Mouse (Mus musculus) cortical plate, adult 2 months (tissue): Measurements from ENCODE around the gene Sdc1. TPM values are rescaled to one million over a fixed set of nuclear protein-coding genes. Genes with fewer than 3 reads are reported as not detected.

Source experiments
- H3K27ac ChIP-seq: fragments of 200-500 bp; 2 replicates; pipeline ENCODE4 v1.5.1; 2012; ENCODE audit warnings: low read length, control low read depth, inconsistent platforms; ENCODE audit not compliant: insufficient read depth
- H3K4me1 ChIP-seq: fragments of 200-500 bp; 2 replicates; pipeline ENCODE4 v1.6.1; 2011; ENCODE audit warnings: low read length; ENCODE audit not compliant: control insufficient read depth, insufficient read depth
- H3K4me3 ChIP-seq: fragments of 200-500 bp; 2 replicates; pipeline ENCODE4 v1.5.1; 2011; ENCODE audit warnings: mild to moderate bottlenecking, low read length, control low read depth; ENCODE audit not compliant: insufficient read depth
- CTCF ChIP-seq: fragments of 200-500 bp; IDR thresholded peaks from 2 replicates; pipeline ENCODE4 v1.5.1; 2011; ENCODE audit warnings: mild to moderate bottlenecking, control low read depth, low read length; ENCODE audit not compliant: insufficient read depth; ENCODE audit errors: extremely low read depth
- POLR2A ChIP-seq: fragments of 200-500 bp; IDR thresholded peaks from 2 replicates; pipeline ENCODE4 v1.6.1; 2011; ENCODE audit warnings: mild to moderate bottlenecking, low read length, control low read depth; ENCODE audit not compliant: insufficient read depth; ENCODE audit errors: extremely low read depth
- polyA plus RNA-seq: library from polyadenylated mRNA; depleted of rRNA; stranded (reverse); fragments of >200 nt; gene quantifications from 2 replicates; pipeline ENCODE4 v1.2.3, GENCODE M21; 2012

Sdc1 gene
- polyA plus RNA-seq, 1 experiment = 1.7 TPM

GRCm38 (mm10) chr12:8793410-8794051, 22.4 kb downstream of the Sdc1 start:
- TF ChIP-seq CTCF (no peak), POLR2A (no peak)
- Histone ChIP-seq H3K4me1 (no peaks in the 10 kb centered on the region), H3K27ac (no peak overlapping the region), H3K4me3 (no peak overlapping the region)

GRCm38 (mm10) chr12:8797936-8798335, 26.8 kb downstream of the Sdc1 start:
- Histone ChIP-seq H3K4me3 (no peak overlapping the region), H3K27ac (no peak overlapping the region), H3K4me1 (no peaks in the 10 kb centered on the region)
- TF ChIP-seq CTCF = no peak
- no peak for TF ChIP-seq POLR2A

GRCm38 (mm10) chr12:8798486-8799020, 27.4 kb downstream of the Sdc1 start:
- Histone ChIP-seq H3K4me1 (no peaks in the 10 kb centered on the region), H3K4me3 (no peak overlapping the region), H3K27ac (no peak overlapping the region)
- TF ChIP-seq POLR2A (no peak), CTCF (no peak)

GRCm38 (mm10) chr12:8803421-8804076, 32.4 kb downstream of the Sdc1 start:
- no peaks in the 10 kb centered on the region for H3K4me1 ChIP-seq
- no peak for TF ChIP-seq CTCF
- TF ChIP-seq POLR2A = no peak
- H3K27ac ChIP-seq = no peak overlapping the region
- no peak overlapping the region for H3K4me3 ChIP-seq

- Histone ChIP-seq H3K4me3 (no peak overlapping the region), H3K27ac (no peak overlapping the region), H3K4me1 (no peaks in the 10 kb centered on the region)
- no peak for TF ChIP-seq CTCF
- TF ChIP-seq POLR2A = no peak
Measured at GRCm38 (mm10) chr12:8804077-8804456, 32.9 kb downstream of the Sdc1 start.

GRCm38 (mm10) chr12:8804934-8805722, 34.0 kb downstream of the Sdc1 start:
- Histone ChIP-seq H3K4me3 (no peak overlapping the region), H3K27ac (no peak overlapping the region), H3K4me1 (no peaks in the 10 kb centered on the region)
- TF ChIP-seq POLR2A (no peak), CTCF (no peak)

GRCm38 (mm10) chr12:8809086-8809485, 38.0 kb downstream of the Sdc1 start:
- Histone ChIP-seq H3K4me3 (no peak overlapping the region), H3K27ac (no peak overlapping the region), H3K4me1 (no peaks in the 10 kb centered on the region)
- TF ChIP-seq CTCF = no peak
- no peak for TF ChIP-seq POLR2A

- H3K4me1 ChIP-seq = no peaks in the 10 kb centered on the region
- H3K27ac ChIP-seq = no peak overlapping the region
- no peak overlapping the region for H3K4me3 ChIP-seq
- no peak for TF ChIP-seq CTCF
- no peak for TF ChIP-seq POLR2A
Measured at GRCm38 (mm10) chr12:8809626-8810025, 38.5 kb downstream of the Sdc1 start.

GRCm38 (mm10) chr12:8810966-8811365, 39.8 kb downstream of the Sdc1 start:
- no peak overlapping the region for H3K4me3 ChIP-seq
- no peak overlapping the region for H3K27ac ChIP-seq
- TF ChIP-seq CTCF = no peak
- no peak for TF ChIP-seq POLR2A
- no peaks in the 10 kb centered on the region for H3K4me1 ChIP-seq
